Mouse (Mus musculus): ENCODE measurements around the gene Epha2.

GRCm38 (mm10) chr4:141357811-141358210 lies 56.8 kb downstream of the Epha2 start:
- TF ChIP-seq CTCF (IDR thresholded peaks at IDR 0.05; ENCODE audit: control insufficient read depth, insufficient read depth, insufficient read length) (no peak), USF1 (IDR thresholded peaks at IDR 0.05; ENCODE audit: low read depth) (no peak), MYOD1 (IDR thresholded peaks at IDR 0.05; ENCODE audit: control insufficient read depth, insufficient read length, low read depth) (no peak), MYOG (IDR thresholded peaks at IDR 0.05; ENCODE audit: control insufficient read depth, extremely low read depth, insufficient read length) (no peak), MAX (IDR thresholded peaks at IDR 0.05) (no peak)

Measured in C2C12 (cell line).